Comparison of ENCODE assay signal across 10 mouse cellular contexts in the genomic region with DNA sequence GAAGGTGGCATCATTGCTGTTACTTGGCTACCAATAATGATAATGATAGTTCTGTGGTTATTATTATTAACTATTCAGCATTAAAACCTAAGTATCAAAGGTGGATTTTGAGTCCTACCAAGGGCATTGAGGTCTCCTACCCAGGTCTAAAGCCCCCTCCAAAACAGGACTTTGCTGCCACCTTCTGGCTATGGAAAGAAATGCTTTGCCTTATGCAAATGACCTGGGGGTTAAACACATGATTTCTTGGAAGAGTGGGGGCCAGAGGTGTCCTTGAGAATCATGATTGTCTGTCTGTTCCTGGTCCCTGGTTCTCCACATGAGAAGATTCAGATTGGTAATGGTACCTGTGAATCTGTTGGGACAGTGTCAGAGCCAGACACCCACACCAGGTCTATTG. TPM values are rescaled to one million over a fixed set of nuclear protein-coding genes. Genes with fewer than 3 reads are reported as not detected.
DNase-seq lines count a peak whose midpoint lies in the region; ATAC-seq and TF ChIP-seq lines count a peak whose summit lies in the region.
"Had no signal": no experiment of that assay in that cellular context is flagged by ENCODE, and none has a peak within 500 bp of the region (broad histone marks: within the 10 kb centered on the region; RNA-seq: fewer than 3 reads in every experiment).

No protein-coding gene starts in this region.

- H3K9ac ChIP-seq in liver, postnatal 0 days (replicated peaks) = no peak overlapping the region

- no peaks in the 10 kb centered on the region for H3K36me3 ChIP-seq in liver, postnatal 0 days (replicated peaks; ENCODE audit: insufficient read depth, low read length)

- no peak for ATAC-seq in cerebellum, adult (ENCODE audit: insufficient number of reproducible peaks, low FRiP score, low TSS enrichment)
- ATAC-seq in liver, postnatal 0 days = no peak

- no peak overlapping the region for H3K4me2 ChIP-seq in liver, postnatal 0 days (ENCODE audit: low read depth, low read length)

- TF ChIP-seq EP300 in liver, postnatal 0 days (IDR thresholded peaks at IDR 0.05; ENCODE audit: low read depth) = no peak

- H3K27ac ChIP-seq in liver, postnatal 0 days (ENCODE audit: low read depth) = no peak overlapping the region

- H3K9me3 ChIP-seq in liver, postnatal 0 days (ENCODE audit: low read length) = no peaks in the 10 kb centered on the region
- H3K9me3 ChIP-seq: megakaryocyte, embryonic 14.5 days had no signal

- peak; percentile 17 to 44 for DNase-seq in cerebellum, postnatal 25 days
- DNase-seq in liver, postnatal 0 days = no peak
- DNase-seq in liver (no peak), R1 (ENCODE audit: low read depth, low spot score) (peak; percentile 72)
- DNase-seq in lung, postnatal 36 days = peak; percentile 9
- DNase-seq in cerebellum, adult 9-10 months = no peak
- no peak for DNase-seq in layer of hippocampus, postnatal 14 days (ENCODE audit: low spot score in 2 of 2)
- DNase-seq: gastrocnemius, postnatal 36 days had no signal

- peak; percentile 58 for TF ChIP-seq CTCF in liver, postnatal 0 days (IDR thresholded peaks at IDR 0.05; ENCODE audit: low read depth)

- H3K27me3 ChIP-seq in liver, postnatal 0 days (ENCODE audit: insufficient read depth, low read length) = no peaks in the 10 kb centered on the region

- no peak overlapping the region for H3K4me3 ChIP-seq in liver, postnatal 0 days (ENCODE audit: low read depth, low read length)
- H3K4me3 ChIP-seq: megakaryocyte, embryonic 14.5 days had no signal

- H3K4me1 ChIP-seq in liver, postnatal 0 days (ENCODE audit: insufficient read depth) = no peaks in the 10 kb centered on the region

RNA-seq across cellular contexts. Expression of gene Myh13, which starts 54.9 kb away (rescaled TPM):
- polyA plus RNA-seq in liver, postnatal 0 days (2015; fragmentation: Nextera tagmentation; extraction: Ambion mirVana) = not detected in 2 replicates
- total RNA-seq in layer of hippocampus, postnatal 14 days (2021) = under 1 TPM; 0.21 to 0.23 TPM

Comparison
In these comparisons a context has a peak if more than half of its experiments do, and no peak if none do; other contexts are left out.
1. DNase-seq: peak in cerebellum, postnatal 25 days (2 of 2), R1 (single experiment) and lung, postnatal 36 days (single experiment); none in liver, postnatal 0 days (single experiment), liver (single experiment), cerebellum, adult 9-10 months (single experiment) and layer of hippocampus, postnatal 14 days (0 of 2).